Mouse (Mus musculus) embryonic facial prominence, embryonic 15.5 days (tissue): ENCODE measurements at regions not wholly inside any gene's neighbourhood (a gene's known extent, or its start where the extent isn't known, plus 50 kb on each side); places are given as distances from the start of the nearest gene placed in this dataset.

ENCODE experiments used
- ATAC-seq: fragments of 200-750 bp; cut with Nextera tagmentation; 2 replicates; pipeline ENCODE4 v1.8.0; 2017; ENCODE audit warnings: low read depth, moderate TSS enrichment; ENCODE audit not compliant: insufficient number of reproducible peaks, low FRiP score, low TSS enrichment
- H3K27ac ChIP-seq: fragments of 300-500 bp; sonication (generic); replicated peaks from 2 replicates; pipeline ENCODE4 v1.5.1; 2015; ENCODE audit warnings: mild to moderate bottlenecking, inconsistent platforms
- H3K27me3 ChIP-seq: fragments of 300-500 bp; sonication (generic); 2 replicates; pipeline ENCODE4 v1.6.1; 2015; ENCODE audit warnings: inconsistent platforms
- H3K36me3 ChIP-seq: fragments of 300-500 bp; sonication (generic); 2 replicates; pipeline ENCODE4 v1.6.1; 2015; ENCODE audit warnings: mild to moderate bottlenecking, inconsistent platforms
- H3K4me1 ChIP-seq: fragments of 300-500 bp; sonication (generic); 2 replicates; pipeline ENCODE4 v1.6.1; 2015; ENCODE audit warnings: inconsistent platforms
- H3K4me2 ChIP-seq: fragments of 300-500 bp; sonication (generic); replicated peaks from 2 replicates; pipeline ENCODE4 v1.6.1; 2015; ENCODE audit warnings: mild to moderate bottlenecking, inconsistent platforms
- H3K4me3 ChIP-seq: fragments of 300-500 bp; sonication (generic); replicated peaks from 2 replicates; pipeline ENCODE4 v1.5.1; 2015; ENCODE audit warnings: mild to moderate bottlenecking, inconsistent platforms
- H3K9ac ChIP-seq: fragments of 300-500 bp; sonication (generic); 2 replicates; pipeline ENCODE4 v1.6.1; 2015; ENCODE audit warnings: inconsistent platforms
- H3K9me3 ChIP-seq: fragments of 300-500 bp; sonication (generic); replicated peaks from 2 replicates; pipeline ENCODE4 v1.6.1; 2016; ENCODE audit warnings: inconsistent platforms
- WGBS: fragments of 180-500 bp; shearing (Covaris S2); methylation state at CpG from one replicate; pipeline ENCODE4 v1.1.7; 2015; 5-methylcytosine and 5-hydroxymethylcytosine counted together

DNA sequence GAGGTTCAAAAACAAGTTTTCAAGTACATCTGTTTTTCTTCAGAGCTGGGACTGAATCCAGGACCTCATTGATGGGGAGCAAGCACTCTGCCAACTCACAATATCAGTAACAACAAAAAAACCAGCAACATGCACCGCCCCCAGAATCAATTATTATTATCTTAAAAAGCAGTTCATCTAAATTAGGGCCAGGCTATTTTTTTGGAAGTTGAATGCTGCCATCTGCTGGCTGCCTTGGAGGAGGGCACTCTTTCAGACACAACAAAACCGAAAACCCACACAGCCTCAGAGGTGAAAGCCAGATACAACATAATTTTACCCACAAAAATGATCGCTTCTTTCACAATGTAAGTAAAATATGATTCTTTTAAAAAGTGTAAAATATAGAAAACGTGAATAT is 62.7 kb upstream of the Cldn34b3 start:
- no peaks in the 10 kb centered on the region for H3K36me3 ChIP-seq
- no peaks in the 10 kb centered on the region for H3K9me3 ChIP-seq
- 23% methylated on average over 4 of the region's 4 CpGs for WGBS
- no peak overlapping the region for H3K9ac ChIP-seq
- ATAC-seq, result no peak
- no peaks in the 10 kb centered on the region for H3K4me1 ChIP-seq
- no peak overlapping the region for H3K4me3 ChIP-seq
- H3K4me2 ChIP-seq, result no peak overlapping the region
- no peaks in the 10 kb centered on the region for H3K27me3 ChIP-seq
- no peak overlapping the region for H3K27ac ChIP-seq
